Mouse (Mus musculus) ES-E14 (cell line): Measurements from ENCODE around the gene Pvr.

Experiments
- CHD2 ChIP-seq: IDR thresholded peaks from 2 replicates; pipeline ENCODE4 v1.6.1; 2014; ENCODE audit warnings: mild to moderate bottlenecking, low read depth, low read length, inconsistent platforms
- HCFC1 ChIP-seq: IDR thresholded peaks from 2 replicates; pipeline ENCODE4 v1.6.1; 2012; ENCODE audit warnings: low read length, inconsistent platforms, borderline replicate concordance; ENCODE audit not compliant: insufficient read depth
- ZC3H11A ChIP-seq: IDR thresholded peaks from 2 replicates; pipeline ENCODE4 v1.6.1; 2012; ENCODE audit warnings: low read depth, mild to moderate bottlenecking, inconsistent platforms, low read length, borderline replicate concordance
- ZNF384 ChIP-seq: IDR thresholded peaks from 2 replicates; pipeline ENCODE4 v1.6.1; 2012; ENCODE audit warnings: low read depth, low read length, inconsistent platforms

- TF ChIP-seq CHD2 (no peak), ZNF384 (no peak), HCFC1 (no peak), ZC3H11A (no peak)
Observed at GRCm38 (mm10) chr7:19866490-19866889, 54.5 kb downstream of the Pvr start.
